Mouse (Mus musculus) retina, postnatal 7 days (tissue): Measurements from ENCODE around the gene Dph1.

Experiments
- DNase-seq: peaks from one replicate; pipeline ENCODE4 v3.0.0-alpha.2; 2012; ENCODE audit warnings: low read depth, low spot score

Gene Dph1

DNA sequence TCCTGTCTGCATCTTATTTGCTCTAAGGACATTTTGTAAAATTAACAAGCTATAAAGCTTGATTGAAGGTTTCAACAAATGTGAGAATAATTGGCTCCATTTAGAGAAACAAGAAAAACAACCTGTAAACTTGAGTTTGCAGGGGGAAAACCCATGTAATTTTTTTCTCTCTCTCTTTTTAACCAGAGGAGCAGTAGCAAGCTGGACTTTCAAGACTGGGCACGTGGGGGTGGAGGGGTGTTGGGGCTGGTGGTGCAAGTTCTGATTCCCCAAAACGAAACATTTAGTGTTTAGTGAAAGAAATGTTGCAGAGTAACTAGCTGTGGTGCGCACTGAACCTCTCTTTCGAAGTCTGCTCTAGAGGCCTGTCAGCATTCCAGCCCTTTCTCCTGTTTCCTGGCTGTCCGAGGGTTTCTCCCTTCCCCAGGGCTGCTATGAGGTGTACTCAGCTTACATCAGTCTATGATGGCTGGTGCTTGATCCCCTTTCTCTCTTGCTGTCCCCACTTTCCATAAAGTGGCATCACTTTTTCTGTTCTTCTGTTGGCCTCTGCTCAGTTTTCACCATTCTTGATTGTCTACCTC, 56.5 kb downstream of the Dph1 start:
- DNase-seq, result no peak

DNA sequence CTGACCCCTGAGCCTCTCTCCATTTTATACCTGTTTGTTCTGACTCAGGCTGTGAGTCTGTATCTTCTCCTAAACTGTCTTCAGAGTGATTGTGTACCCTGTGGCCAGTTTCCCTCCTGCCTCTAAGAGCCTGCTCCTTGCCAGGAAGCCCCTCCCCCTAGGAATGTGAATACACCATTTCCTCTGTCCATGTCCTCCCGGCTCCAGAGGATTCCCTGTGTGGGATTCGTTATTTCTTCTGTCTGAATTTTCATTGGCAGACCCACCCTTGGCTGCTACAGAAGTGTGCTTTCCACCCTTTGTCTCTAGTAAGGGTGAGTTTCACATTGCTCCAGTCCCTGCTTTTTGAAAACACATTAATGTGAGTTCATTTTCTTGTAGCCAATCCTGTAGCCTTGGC, 57.1 kb downstream of the Dph1 start:
- no peak for DNase-seq

DNA sequence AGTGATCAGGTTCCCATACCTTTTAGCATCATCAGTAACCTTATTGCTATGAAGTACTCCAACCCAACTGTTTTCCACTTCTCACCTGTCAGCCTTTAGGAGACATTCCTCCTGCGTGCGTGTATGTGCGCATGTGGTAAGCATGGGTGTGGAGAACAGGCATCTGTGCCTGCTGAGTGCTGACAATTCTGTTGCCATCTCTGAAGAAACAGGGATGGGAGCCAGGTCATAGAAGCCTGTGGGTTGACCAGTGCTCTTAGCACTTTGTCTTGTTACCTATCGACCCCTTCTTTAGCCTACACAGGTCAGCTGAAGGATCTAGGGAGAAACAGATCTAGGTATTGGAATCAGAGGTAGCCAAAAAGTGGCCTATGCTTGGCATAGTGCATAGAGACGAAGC, 57.6 kb downstream of the Dph1 start:
- DNase-seq, result no peak

GRCm38 (mm10) chr11:75132278-75132677, 58.8 kb downstream of the Dph1 start:
- DNase-seq, result no peak

DNA sequence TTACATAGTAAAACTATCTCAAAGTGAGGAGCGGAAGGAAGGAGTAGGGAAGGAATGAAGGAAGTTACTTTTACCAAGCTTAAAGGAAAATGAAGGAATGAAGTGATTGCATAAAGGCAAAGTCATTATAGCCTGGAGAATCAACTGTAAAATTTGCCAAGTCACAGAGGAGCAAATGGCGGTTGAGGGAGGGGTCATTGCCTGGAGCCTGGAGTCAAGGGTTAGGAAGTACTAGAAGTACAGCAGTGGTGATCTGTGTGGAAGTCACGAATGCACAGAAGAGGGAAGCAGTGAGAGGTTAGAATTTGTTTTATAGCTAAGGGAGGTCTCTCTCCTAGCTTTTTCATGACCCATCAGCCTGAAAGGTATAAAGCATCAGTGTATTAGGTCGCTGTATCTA, 59.7 kb downstream of the Dph1 start:
- no peak for DNase-seq

DNA sequence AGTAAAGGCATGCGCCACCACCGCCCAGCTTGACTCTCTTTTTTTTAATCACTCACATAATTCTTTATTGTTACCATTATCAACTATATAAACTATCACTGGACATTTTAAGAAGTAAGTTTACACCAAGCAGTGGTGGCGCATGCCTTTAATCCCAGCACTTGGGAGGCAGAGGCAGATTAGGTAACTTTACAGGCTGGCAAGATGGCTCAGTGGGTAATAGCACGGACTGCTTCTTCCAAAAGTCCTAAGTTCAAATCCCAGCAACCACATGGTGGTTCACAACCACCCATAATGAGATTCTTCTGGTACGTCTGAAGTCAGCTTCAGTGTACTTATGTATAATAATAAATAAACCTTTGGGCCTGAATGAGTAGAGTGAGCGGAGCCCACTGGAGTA, 61.6 kb downstream of the Dph1 start:
- DNase-seq, result no peak
